Mouse (Mus musculus): Measurements from ENCODE around the gene Gm5737.

Gene Gm5737

DNA sequence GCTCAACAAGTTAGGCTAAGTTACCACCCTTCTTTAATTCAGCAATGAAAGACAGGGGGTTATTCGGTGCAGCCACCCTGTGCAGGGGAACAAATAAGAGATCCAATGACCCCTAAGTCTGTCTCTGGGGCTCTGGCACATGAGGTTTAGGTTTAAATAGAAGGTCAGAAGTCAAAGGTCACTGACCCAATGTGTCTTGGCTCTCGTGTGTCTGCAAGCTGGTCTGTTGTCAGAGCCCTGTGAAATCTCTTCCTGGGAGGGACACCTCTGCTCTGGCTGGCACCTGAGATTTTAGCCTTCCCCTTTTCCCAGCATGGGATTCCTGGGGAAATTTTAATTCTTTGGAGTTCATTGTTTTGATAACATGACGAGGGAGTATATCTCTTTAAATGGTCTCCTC lies 50.0 kb downstream of the Gm5737 start:
- no peak for TF ChIP-seq GATA4 (IDR thresholded peaks at IDR 0.05; ENCODE audit: insufficient replicate concordance, low read length)

DNA sequence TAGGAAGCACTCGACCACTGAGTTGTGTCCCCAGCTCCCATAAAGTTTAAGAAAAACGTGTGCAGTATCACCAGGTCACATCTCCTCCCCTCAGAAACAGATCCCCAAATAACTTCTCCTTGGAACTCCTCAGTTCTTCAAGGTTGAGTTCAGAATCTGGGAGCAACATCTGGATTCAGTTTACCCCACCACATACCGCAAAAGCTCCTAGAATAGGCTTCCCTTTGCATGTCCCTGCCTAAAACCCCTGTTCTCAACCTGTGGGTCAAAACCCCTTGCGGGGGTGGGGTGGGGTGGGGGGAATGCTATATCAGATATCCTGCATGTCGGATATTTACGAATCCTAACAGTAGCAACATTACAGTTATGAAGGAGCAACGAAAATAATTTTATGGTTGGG lies 50.5 kb downstream of the Gm5737 start:
- no peak for TF ChIP-seq GATA4 (IDR thresholded peaks at IDR 0.05; ENCODE audit: insufficient replicate concordance, low read length)

DNA sequence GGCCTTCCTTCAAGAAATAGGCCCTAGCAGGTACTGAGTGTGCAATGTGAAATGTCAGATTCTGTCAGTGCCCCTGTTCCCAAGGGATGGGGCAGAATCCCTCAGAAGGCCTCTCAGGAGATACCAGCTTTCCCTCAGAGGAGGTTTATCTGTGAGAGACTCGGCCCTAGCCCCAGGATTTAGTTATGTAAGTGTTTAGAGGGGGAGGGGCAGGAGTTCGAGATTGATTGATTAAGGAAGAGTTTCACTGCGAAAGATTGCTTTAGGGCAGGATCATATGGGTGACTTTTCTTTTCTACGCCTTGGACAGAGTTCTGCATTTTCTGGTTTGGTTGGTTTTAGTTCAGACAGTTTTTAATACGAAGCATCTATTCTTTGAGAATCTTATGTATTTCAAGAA lies 51.3 kb downstream of the Gm5737 start:
- TF ChIP-seq GATA4 (IDR thresholded peaks at IDR 0.05; ENCODE audit: insufficient replicate concordance, low read length) = no peak

DNA sequence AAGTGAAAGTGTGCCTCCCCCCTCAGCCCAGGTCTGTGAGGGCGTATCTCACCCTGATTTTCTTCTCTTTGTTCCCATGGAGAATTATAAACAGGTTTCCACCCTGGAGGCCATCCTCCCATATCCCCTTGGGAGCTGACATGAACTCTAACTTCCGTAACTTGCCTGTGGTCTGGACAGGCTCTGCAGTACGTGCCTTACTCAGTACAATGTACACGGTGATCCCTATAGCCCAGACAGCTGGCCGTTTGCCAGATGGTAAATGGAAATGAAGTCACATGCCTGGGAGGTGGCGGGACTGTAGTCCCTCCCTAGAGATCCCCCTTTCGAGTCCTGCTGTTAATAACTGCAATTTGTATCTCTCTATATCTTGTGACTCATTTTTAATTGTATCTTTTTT lies 52.9 kb downstream of the Gm5737 start:
- no peak for TF ChIP-seq GATA4 (IDR thresholded peaks at IDR 0.05; ENCODE audit: insufficient replicate concordance, low read length)

DNA sequence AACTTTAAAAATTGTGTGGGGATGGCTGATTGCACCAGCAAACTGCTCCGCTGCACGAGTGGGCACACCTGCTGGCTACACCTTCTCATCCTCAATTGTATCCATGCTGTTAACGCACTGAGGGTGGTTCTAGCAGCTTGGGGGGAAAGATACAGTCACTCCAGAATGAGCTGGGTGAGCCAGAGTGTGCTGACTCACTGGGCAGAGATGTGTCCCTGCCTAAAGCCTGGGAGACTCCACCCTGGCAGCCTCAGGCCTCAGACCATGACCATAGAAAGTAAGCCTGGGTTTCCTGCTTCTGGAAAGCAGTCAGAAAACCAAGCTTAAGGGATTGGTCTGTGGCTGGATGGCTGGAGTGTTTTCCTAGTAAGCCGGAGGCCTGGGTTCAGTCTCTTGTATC lies 53.7 kb downstream of the Gm5737 start:
- no peak for TF ChIP-seq GATA4 (IDR thresholded peaks at IDR 0.05; ENCODE audit: insufficient replicate concordance, low read length)

- no peak for TF ChIP-seq GATA4 (IDR thresholded peaks at IDR 0.05; ENCODE audit: insufficient replicate concordance, low read length)
Observed at GRCm38 (mm10) chr7:120866684-120867083, 54.5 kb downstream of the Gm5737 start.

DNA sequence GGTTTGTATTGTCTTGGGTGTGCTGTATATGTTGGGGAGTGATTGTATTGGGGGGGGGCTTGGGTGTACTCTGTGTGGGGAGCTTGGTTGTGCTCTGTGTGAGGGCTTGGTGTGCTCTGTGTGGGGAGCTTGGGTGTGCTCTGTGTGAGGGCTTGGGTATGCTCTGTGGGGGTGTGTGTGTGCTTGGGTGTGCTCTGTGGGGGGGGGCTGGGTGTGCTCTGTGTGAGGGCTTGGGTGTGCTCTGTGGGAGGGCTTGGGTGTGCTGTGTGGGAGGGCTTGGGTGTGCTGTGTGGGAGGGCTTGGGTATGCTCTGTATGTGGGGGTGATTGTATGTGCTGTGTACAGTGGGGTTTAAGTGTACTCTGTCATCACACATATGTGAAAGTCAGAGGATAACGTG lies 55.6 kb downstream of the Gm5737 start:
- TF ChIP-seq GATA4 (IDR thresholded peaks at IDR 0.05; ENCODE audit: insufficient replicate concordance, low read length) = no peak

DNA sequence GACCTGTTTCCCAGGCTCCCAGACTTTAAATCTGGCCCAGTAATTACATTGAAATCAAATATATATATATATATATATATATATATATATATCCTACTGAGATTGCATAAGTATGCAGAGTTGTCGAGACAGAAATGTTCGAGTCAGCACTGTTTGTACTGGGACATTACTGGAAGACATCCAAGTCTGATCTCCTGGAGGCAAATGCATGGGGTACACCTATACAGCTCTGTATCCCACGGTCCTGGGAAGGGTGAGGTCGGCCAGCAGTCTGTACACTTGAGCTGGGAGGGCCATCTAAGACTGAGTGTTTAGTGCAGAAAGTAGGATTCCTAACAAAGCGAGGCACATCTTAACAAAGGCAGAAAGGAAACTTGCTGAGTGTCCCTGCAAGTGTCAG lies 57.7 kb downstream of the Gm5737 start:
- no peak for TF ChIP-seq GATA4 (IDR thresholded peaks at IDR 0.05; ENCODE audit: insufficient replicate concordance, low read length)

DNA sequence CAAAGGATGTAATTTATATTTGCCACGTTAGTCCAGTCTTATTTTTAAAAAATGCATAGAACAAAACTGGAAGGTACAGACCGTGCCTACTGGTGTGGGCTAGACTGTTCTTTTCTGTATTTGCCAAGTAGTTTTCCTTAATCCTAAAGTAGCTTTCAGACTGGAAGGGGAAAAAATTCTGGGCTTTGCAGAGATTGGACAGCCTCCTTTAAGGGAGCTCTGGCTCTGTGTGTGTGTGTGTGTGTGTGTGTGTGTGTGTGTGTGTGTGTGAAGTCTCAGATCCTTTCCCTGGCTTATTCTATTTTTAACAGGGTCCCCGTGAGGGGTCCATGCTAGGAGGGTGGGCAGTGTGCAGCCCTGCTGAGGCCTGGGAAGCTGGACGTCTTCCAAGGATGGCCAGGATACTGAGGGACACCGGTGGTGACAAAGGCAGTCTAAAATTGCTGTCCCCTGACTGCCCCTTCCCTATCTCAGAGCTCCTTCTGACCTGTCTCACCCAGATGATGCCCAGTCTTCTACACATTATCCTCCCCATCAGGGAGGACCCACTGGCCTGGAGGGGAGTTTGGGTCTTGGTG lies 58.4 kb downstream of the Gm5737 start:
- no peak for TF ChIP-seq GATA4 (IDR thresholded peaks at IDR 0.05; ENCODE audit: insufficient replicate concordance, low read length)

DNA sequence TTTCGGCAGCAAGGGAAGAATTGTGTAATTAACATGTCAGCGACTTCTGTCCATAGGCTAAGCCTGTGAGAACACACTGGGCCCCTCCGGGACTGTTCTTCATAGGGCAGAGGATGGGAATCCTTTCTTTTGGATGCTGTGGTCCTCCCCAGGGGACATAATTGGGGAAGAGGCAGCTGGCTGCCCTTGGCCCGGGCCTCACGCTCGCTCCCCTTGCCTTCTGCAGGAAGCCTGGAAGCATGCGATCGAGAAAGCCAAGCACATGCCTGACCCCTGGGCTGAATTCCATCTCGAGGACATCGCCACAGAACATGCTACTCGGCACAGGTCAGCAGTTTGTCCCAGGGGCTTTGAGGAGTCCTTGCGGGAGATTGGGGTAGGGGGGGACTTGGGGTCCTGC lies 60.9 kb downstream of the Gm5737 start:
- no peak for TF ChIP-seq GATA4 (IDR thresholded peaks at IDR 0.05; ENCODE audit: insufficient replicate concordance, low read length)

GRCm38 (mm10) chr7:120874021-120874420 lies 61.9 kb downstream of the Gm5737 start:
- TF ChIP-seq GATA4 (IDR thresholded peaks at IDR 0.05; ENCODE audit: insufficient replicate concordance, low read length) = no peak

DNA sequence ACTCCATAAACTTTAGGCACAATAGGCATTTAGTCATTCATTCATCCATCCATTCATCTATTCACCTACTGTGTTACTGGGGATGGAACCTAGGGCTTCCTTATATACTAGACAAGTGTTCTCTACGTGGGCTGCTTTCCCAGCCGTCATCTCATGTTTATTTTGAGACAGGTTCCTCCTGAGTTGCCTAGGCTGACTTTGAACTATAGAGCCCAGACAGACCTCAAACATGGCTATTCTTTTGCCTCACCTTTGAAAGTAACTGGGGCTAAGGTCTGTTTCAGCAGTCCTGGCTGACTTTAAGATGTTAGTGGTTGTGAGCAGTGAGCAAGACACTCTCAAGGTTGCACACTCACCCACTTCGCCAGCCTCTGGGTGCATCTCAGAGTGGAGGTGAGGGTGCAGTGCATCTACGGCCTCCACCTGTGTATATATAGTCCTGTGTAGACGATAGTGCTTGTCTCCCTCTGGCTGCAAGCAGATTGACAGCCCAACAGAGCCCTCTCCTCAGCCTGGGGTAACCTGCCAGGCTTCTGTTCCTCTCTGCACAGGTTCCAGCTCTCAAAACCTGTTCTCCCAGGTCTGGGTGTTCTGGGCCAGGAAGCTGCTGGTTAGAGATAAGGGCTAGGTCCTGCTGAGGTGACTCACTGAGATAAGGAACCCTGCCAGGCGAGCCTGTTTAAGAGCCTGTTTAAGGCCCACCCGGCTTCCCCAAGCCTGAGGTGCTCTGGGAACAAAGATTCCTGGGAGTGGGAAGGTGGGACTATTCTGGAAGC lies 62.8 kb downstream of the Gm5737 start:
- TF ChIP-seq GATA4 (IDR thresholded peaks at IDR 0.05; ENCODE audit: insufficient replicate concordance, low read length) = no peak

- TF ChIP-seq GATA4 (IDR thresholded peaks at IDR 0.05; ENCODE audit: insufficient replicate concordance, low read length) = no peak
Observed at GRCm38 (mm10) chr7:120875540-120876388, 63.6 kb downstream of the Gm5737 start.

DNA sequence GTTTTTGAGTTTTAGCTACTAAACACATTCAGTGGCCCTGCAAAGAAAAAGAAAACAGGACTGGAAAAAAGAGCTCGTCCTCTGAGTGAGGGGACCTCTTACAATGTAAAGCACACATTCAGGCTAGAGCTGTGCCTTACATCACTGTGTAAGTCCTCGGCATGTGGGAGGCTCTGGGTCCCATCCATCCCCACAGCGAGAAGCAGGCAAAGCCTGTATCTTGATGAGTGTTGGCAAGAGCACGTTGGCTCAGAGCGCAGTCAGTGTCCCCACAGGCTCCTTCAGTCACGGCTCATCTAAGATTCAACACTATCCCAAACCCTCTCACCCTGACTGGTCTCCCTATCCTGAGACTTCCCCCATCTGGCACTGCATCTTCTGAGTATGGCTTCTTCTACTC lies 66.1 kb downstream of the Gm5737 start:
- TF ChIP-seq GATA4 (IDR thresholded peaks at IDR 0.05; ENCODE audit: insufficient replicate concordance, low read length) = no peak

- no peak for TF ChIP-seq GATA4 (IDR thresholded peaks at IDR 0.05; ENCODE audit: insufficient replicate concordance, low read length)
Observed at GRCm38 (mm10) chr7:120879972-120880371, 67.8 kb downstream of the Gm5737 start.

- no peak for TF ChIP-seq GATA4 (IDR thresholded peaks at IDR 0.05; ENCODE audit: insufficient replicate concordance, low read length)
Observed at GRCm38 (mm10) chr7:120880770-120881169, 68.6 kb downstream of the Gm5737 start.
